Mouse (Mus musculus): ENCODE results near the gene Tpd52l1. TPM values are rescaled to one million over a fixed set of nuclear protein-coding genes. Genes with fewer than 3 reads are reported as not detected.

Tpd52l1 gene
- polyA plus RNA-seq, 1 experiment from 2014 or later = 14.8 TPM

DNA sequence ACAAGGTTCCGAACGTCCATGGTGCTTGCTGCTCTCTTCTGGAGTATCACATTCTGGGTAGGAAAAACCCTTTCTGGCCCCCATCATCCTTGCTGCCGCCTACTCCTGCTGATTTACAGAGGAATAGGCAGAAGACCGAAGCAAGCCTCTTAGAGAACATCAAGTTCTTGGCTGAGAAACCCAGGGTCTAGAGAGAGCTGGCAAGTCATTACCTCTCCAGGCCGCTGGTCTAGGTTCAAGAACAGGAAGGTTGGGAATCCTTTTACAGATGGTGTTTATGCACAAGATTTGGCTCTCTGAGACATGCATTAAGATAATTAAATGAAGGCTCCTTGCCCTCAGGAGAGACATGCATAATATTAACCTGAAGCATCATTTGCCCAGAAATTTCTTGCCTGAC, 127.3 kb downstream of the Tpd52l1 start:
- WGBS = 83% methylated on average over 5 of the region's 5 CpGs
- ATAC-seq (replicated peaks; ENCODE audit: extremely low read depth, insufficient read depth, low FRiP score) = no peak
- Histone ChIP-seq H3K9me3 (replicated peaks; ENCODE audit: control insufficient read depth, low read length) (no peaks in the 10 kb centered on the region), H3K4me3 (ENCODE audit: low read length) (no peak overlapping the region), H3K36me3 (ENCODE audit: control insufficient read depth, insufficient read depth) (peaks cover 26% of the 10 kb centered on the region), H3K27ac (ENCODE audit: low read length) (no peak overlapping the region), H3K27me3 (ENCODE audit: control insufficient read depth, insufficient read depth, low read length) (no peaks in the 10 kb centered on the region), H3K4me2 (ENCODE audit: low read depth, low read length) (no peak overlapping the region), H3K4me1 (ENCODE audit: control insufficient read depth, insufficient read depth, low read length) (peaks cover 3% of the 10 kb centered on the region), H3K9ac (ENCODE audit: low read length) (no peak overlapping the region)

DNA sequence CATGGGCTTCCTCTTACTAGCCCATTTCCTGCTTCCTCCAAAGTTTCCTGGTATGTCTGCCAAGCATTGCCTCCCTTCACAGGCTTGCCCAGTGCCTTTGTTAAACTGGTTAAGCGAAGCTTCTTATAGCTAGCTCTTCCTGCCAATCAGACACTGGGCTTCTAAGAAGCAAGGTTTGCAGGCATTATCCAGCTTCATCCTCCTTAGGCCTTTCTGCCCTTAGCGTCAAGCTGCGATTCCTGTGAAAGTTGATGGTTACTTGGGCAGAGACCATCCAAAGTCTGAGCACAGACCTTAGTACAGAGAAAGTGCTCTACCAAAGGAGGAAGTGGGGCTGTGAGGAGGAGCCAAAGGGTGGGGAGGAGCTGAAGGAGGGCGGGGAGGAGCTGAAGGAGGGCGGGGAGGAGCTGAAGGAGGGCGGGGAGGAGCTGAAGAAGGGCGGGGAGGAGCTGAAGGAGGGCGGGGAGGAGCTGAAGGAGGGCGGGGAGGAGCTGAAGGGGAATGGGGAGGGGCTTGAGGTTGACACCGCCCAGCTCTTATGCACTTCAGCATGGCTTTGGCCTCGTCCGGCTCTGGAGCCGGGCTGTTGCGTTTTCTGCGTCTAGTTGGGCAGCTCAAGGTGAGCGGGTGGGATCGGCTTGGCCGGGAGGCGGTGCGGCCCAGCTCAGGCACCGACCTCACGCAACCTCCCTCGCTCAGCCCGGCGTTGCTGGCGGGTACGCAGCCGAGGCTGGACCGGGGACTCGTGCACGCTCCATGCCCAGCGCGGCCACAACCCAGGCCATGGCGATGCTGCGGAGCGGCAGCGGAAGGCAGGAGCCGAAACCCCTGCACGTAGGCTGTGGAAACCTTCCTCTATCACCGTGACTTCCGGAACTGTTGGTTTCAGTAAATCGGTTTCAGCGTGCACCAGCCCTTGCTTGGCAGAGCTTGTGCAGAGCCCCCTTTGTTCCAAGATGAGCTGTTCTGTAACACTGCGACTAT, 132.6 kb downstream of the Tpd52l1 start, which contains the start of gene Hddc2:
Gene Hddc2, plus strand, starts transcription at position 519 of the 984 bp plus-strand sequence.
- H3K4me1 ChIP-seq (ENCODE audit: control insufficient read depth, insufficient read depth, low read length) = peaks cover 5% of the 10 kb centered on the region
- H3K36me3 ChIP-seq (ENCODE audit: control insufficient read depth, insufficient read depth) = 0 out of 2 replicates have a peak, but pooled peaks cover 4% of the 10 kb centered on the region
- H3K27ac ChIP-seq (ENCODE audit: low read length) = peak within 1 kb of the TSS; percentile 92
- H3K4me2 ChIP-seq (ENCODE audit: low read depth, low read length) = peak within 1 kb of the TSS; percentile 86
- peak within 1 kb of the TSS; percentile 90 for H3K9ac ChIP-seq (ENCODE audit: low read length)
- no peaks in the 10 kb centered on the region for H3K9me3 ChIP-seq (replicated peaks; ENCODE audit: control insufficient read depth, low read length)
- no peaks in the 10 kb centered on the region for H3K27me3 ChIP-seq (ENCODE audit: control insufficient read depth, insufficient read depth, low read length)
- H3K4me3 ChIP-seq (ENCODE audit: low read length) = peak within 1 kb of the TSS; percentile 90
- 3% methylated on average over 41 of the region's 44 CpGs for WGBS
- ATAC-seq (replicated peaks; ENCODE audit: extremely low read depth, insufficient read depth, low FRiP score) = peak; percentile 94

- no peaks in the 10 kb centered on the region for H3K4me1 ChIP-seq (ENCODE audit: control insufficient read depth, insufficient read depth, low read length)
- H3K9me3 ChIP-seq (replicated peaks; ENCODE audit: control insufficient read depth, low read length) = no peaks in the 10 kb centered on the region
- H3K4me2 ChIP-seq (ENCODE audit: low read depth, low read length) = no peak overlapping the region
- no peak for ATAC-seq (replicated peaks; ENCODE audit: extremely low read depth, insufficient read depth, low FRiP score)
- H3K27ac ChIP-seq (ENCODE audit: low read length) = no peak overlapping the region
- H3K9ac ChIP-seq (ENCODE audit: low read length) = no peak overlapping the region
- no peaks in the 10 kb centered on the region for H3K36me3 ChIP-seq (ENCODE audit: control insufficient read depth, insufficient read depth)
- no peaks in the 10 kb centered on the region for H3K27me3 ChIP-seq (ENCODE audit: control insufficient read depth, insufficient read depth, low read length)
- 29% methylated on average over 1 of the region's 1 CpGs for WGBS
- no peak overlapping the region for H3K4me3 ChIP-seq (ENCODE audit: low read length)
Measured at GRCm38 (mm10) chr10:31307024-31307598, 138.6 kb downstream of the Tpd52l1 start.

- 92% methylated on average over 2 of the region's 2 CpGs for WGBS
- no peaks in the 10 kb centered on the region for H3K9me3 ChIP-seq (replicated peaks; ENCODE audit: control insufficient read depth, low read length)
- no peaks in the 10 kb centered on the region for H3K36me3 ChIP-seq (ENCODE audit: control insufficient read depth, insufficient read depth)
- no peak for ATAC-seq (replicated peaks; ENCODE audit: extremely low read depth, insufficient read depth, low FRiP score)
- no peak overlapping the region for H3K9ac ChIP-seq (ENCODE audit: low read length)
- H3K4me2 ChIP-seq (ENCODE audit: low read depth, low read length) = no peak overlapping the region
- H3K27ac ChIP-seq (ENCODE audit: low read length) = no peak overlapping the region
- no peaks in the 10 kb centered on the region for H3K27me3 ChIP-seq (ENCODE audit: control insufficient read depth, insufficient read depth, low read length)
- no peak overlapping the region for H3K4me3 ChIP-seq (ENCODE audit: low read length)
- no peaks in the 10 kb centered on the region; the same call in 1 of the 2 replicates for H3K4me1 ChIP-seq (ENCODE audit: control insufficient read depth, insufficient read depth, low read length)
Measured at GRCm38 (mm10) chr10:31303446-31303845, 142.3 kb downstream of the Tpd52l1 start.

GRCm38 (mm10) chr10:31300292-31300691, 145.5 kb downstream of the Tpd52l1 start:
- 68% methylated on average over 1 of the region's 1 CpGs for WGBS
- H3K36me3 ChIP-seq (ENCODE audit: control insufficient read depth, insufficient read depth) = no peaks in the 10 kb centered on the region

DNA sequence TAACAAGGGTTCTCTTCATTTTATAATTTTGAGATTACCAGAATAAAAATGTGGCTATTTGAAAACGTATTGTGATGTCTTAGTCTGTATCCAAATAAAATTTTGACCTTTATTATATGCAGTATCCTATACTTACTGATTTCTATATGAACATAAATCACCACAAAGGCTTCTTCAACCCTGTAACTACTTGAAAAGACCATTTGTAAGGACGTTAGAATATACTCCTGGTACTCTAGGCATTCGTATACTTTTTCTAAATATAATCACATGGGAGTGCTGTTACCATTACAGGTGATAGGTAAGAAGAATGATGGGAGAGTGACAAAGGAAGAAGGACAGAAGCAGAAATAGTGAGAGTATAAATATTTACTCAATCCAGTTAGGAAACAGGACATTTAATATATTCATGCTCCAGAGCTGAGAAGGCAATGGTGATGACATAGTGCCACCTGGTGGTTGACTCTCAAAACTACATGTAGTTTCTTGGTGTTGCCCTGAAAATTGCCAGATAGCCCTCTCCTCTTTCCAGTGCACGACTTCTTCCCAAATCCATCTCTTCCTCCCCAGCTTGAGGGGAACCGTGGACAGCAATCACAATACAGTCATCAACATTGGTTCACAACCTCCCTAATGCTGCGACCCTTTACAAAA, 146.7 kb downstream of the Tpd52l1 start:
- Histone ChIP-seq H3K4me2 (ENCODE audit: low read depth, low read length) (no peak overlapping the region), H3K4me1 (ENCODE audit: control insufficient read depth, insufficient read depth, low read length) (peaks cover 5% of the 10 kb centered on the region; the same call in 1 of the 2 replicates), H3K9ac (ENCODE audit: low read length) (no peak overlapping the region), H3K27me3 (ENCODE audit: control insufficient read depth, insufficient read depth, low read length) (no peaks in the 10 kb centered on the region), H3K36me3 (ENCODE audit: control insufficient read depth, insufficient read depth) (no peaks in the 10 kb centered on the region), H3K27ac (ENCODE audit: low read length) (no peak overlapping the region), H3K4me3 (ENCODE audit: low read length) (no peak overlapping the region), H3K9me3 (replicated peaks; ENCODE audit: control insufficient read depth, low read length) (no peaks in the 10 kb centered on the region)
- ATAC-seq (replicated peaks; ENCODE audit: extremely low read depth, insufficient read depth, low FRiP score) = no peak
- 29% methylated on average over 6 of the region's 6 CpGs for WGBS

More at GRCm38 (mm10) chr10:31300292-31300691, 145.5 kb downstream of the Tpd52l1 start:
- Histone ChIP-seq H3K27me3 (ENCODE audit: control insufficient read depth, insufficient read depth, low read length) (no peaks in the 10 kb centered on the region), H3K4me3 (ENCODE audit: low read length) (no peak overlapping the region), H3K4me1 (ENCODE audit: control insufficient read depth, insufficient read depth, low read length) (peaks cover 5% of the 10 kb centered on the region; the same call in 1 of the 2 replicates), H3K27ac (ENCODE audit: low read length) (no peak overlapping the region), H3K9me3 (replicated peaks; ENCODE audit: control insufficient read depth, low read length) (no peaks in the 10 kb centered on the region), H3K9ac (ENCODE audit: low read length) (no peak overlapping the region), H3K4me2 (ENCODE audit: low read depth, low read length) (no peak overlapping the region)
- no peak for ATAC-seq (replicated peaks; ENCODE audit: extremely low read depth, insufficient read depth, low FRiP score)

- no peaks in the 10 kb centered on the region for H3K27me3 ChIP-seq (ENCODE audit: control insufficient read depth, insufficient read depth, low read length)
- H3K36me3 ChIP-seq (ENCODE audit: control insufficient read depth, insufficient read depth) = no peaks in the 10 kb centered on the region
- no peak overlapping the region for H3K4me2 ChIP-seq (ENCODE audit: low read depth, low read length)
- WGBS = 43% methylated on average over 2 of the region's 2 CpGs
- no peaks in the 10 kb centered on the region for H3K9me3 ChIP-seq (replicated peaks; ENCODE audit: control insufficient read depth, low read length)
- peaks cover 5% of the 10 kb centered on the region; the same call in 1 of the 2 replicates for H3K4me1 ChIP-seq (ENCODE audit: control insufficient read depth, insufficient read depth, low read length)
- H3K4me3 ChIP-seq (ENCODE audit: low read length) = no peak overlapping the region
- no peak overlapping the region for H3K9ac ChIP-seq (ENCODE audit: low read length)
- peak; percentile 65; the same call in 1 of the 2 replicates for ATAC-seq (replicated peaks; ENCODE audit: extremely low read depth, insufficient read depth, low FRiP score)
- no peak overlapping the region for H3K27ac ChIP-seq (ENCODE audit: low read length)
Measured at GRCm38 (mm10) chr10:31298263-31298662, 147.5 kb downstream of the Tpd52l1 start.

- no peak overlapping the region for H3K9ac ChIP-seq (ENCODE audit: low read length)
- no peaks in the 10 kb centered on the region for H3K36me3 ChIP-seq (ENCODE audit: control insufficient read depth, insufficient read depth)
- H3K9me3 ChIP-seq (replicated peaks; ENCODE audit: control insufficient read depth, low read length) = no peaks in the 10 kb centered on the region
- 74% methylated on average over 4 of the region's 4 CpGs for WGBS
- H3K4me3 ChIP-seq (ENCODE audit: low read length) = no peak overlapping the region
- H3K27ac ChIP-seq (ENCODE audit: low read length) = no peak overlapping the region
- no peak overlapping the region for H3K4me2 ChIP-seq (ENCODE audit: low read depth, low read length)
- no peak for ATAC-seq (replicated peaks; ENCODE audit: extremely low read depth, insufficient read depth, low FRiP score)
- H3K4me1 ChIP-seq (ENCODE audit: control insufficient read depth, insufficient read depth, low read length) = peaks cover 5% of the 10 kb centered on the region; the same call in 1 of the 2 replicates
- H3K27me3 ChIP-seq (ENCODE audit: control insufficient read depth, insufficient read depth, low read length) = no peaks in the 10 kb centered on the region
Measured at GRCm38 (mm10) chr10:31297106-31297505, 148.7 kb downstream of the Tpd52l1 start.

All from heart, embryonic 16.5 days (tissue).